Mouse (Mus musculus) adrenal gland, adult 8-10 months (tissue): ENCODE measurements around the gene Col5a3. TPM values are rescaled to one million over a fixed set of nuclear protein-coding genes. Genes with fewer than 3 reads are reported as not detected.
"Not testable (repeated sequence)": the region's sequence is repeated elsewhere in the genome, so short reads cannot be mapped to it uniquely, and the experiment has no call there.

Experiments used
- DNase-seq: peaks from one replicate; pipeline ENCODE4 v3.0.0; 2022
- total RNA-seq, 4 experiments: library from RNA; stranded (reverse); gene quantifications; 2 replicates each; pipeline ENCODE4 v1.2.4; 2022

The Col5a3 gene
- total RNA-seq = 100 to 1,000 TPM in 3 of 4 experiments, 10 to 100 TPM in 1; 65.3 to 291 (median 201) TPM

DNA sequence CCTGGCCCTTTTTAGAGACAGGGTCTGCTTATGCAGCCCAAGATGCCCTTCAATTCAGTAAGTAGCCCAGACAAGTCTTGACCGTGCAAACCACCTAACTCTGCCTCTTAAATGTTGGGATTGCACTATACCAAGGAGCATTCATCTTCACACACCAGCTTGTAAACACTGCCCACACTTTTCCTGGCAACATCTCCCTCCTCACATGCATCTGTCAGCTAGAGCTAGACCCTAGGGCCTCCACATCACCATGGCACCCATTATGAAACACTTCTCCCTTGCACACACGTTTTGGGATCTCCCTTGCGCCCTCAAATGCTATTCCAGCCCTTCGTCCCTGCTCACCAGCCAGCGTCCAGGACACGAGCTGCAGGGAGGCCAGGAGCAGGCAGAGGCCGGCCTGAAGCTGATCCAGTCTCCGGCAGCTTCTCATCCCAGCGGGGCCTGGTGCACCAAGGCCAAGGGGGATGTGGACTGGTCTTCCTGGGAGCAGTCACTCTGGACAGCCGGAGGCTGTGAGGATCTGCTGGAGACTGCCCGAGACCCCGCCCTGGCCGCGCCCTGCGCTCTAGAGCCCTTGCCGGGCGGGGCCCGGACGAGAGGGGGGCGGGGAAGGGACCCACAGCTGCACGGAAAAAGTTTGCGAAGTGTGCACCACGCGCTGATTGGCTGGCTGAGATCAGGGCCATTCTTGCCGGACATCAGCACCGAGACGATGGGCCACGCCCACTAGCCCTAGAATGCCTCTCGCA is at the start of gene Col5a3:
Gene Col5a3, minus strand, starts transcription at position 547 of the 752 bp plus-strand sequence.
- DNase-seq = peak; percentile 79

DNA sequence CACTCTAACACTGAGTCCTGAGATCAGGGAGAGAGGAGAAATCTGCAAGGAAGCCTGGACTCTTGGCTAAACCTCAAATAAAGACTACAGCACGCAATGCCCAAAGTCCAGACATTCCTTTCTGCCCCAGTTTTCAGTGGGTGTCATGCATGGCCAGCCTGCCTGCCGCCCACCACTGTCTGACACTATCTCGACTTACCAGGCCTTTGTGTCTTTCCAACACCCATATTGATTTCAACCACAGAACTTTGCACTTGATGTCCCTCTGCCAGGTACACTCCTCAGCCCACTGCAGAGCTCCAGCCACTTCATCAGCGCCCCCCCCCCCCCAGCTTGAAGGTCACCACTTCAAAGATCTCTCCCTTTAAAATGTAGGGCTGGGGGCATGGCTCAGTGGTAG is 47.4 kb upstream of the Col5a3 start:
- no peak for DNase-seq

DNA sequence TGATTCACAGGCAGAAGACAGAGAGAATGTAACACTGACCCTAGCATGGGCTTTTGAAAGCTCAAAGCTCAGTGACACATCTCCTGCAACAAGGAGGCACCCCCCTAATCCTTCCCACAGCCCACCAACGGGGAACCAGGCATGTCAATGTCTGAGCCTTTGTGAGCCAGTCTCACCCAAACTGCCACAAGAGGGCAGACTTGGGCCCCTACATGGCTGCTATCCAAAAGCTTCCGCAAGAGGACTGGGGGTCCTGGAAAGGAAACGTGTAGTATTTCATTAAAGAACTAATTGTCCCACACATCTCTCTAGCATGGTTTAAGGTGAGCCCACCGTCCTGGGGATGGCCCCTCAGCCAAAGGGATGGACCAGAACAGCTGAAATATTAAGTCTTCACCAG is 47.0 kb upstream of the Col5a3 start:
- DNase-seq = no peak

DNA sequence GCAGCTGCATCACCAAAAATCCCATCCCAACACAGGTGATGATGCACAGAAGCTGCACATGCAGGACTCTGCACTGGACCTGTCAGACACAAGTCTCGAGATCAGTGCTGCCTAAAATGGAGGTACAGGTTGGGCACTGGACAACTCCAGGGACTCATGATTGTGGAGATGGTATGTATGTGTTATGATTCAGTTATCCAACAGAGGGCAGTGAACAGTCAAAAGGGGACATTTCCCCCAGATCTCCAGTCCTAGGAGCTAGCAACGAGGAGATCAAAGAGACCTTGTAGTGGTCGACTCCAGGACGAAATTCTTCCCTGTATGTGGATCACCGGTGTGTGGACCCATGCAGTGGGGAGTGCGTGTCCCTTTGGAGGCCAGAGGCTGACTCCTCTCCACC is 45.1 kb upstream of the Col5a3 start:
- DNase-seq = no peak

DNA sequence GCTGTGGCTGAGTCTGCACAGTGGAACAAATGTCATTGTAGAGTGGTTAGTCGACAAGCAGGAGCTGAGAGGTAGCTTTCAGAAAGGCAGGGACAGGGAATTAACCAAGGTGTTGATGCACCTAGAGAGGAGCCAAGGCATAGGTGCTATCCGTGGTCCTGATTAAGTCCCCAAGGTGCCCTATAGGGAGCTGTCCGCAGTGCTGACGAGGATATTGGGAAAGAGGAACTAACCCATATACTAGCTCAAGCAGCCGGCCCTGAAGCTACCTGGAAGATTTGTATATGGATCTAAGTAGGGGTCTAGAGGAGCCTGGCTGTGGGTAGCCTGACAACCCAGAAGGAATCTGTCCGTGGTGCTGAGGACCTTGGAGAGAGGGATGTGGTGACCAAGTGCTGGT is 42.3 kb upstream of the Col5a3 start:
- DNase-seq = no peak

DNA sequence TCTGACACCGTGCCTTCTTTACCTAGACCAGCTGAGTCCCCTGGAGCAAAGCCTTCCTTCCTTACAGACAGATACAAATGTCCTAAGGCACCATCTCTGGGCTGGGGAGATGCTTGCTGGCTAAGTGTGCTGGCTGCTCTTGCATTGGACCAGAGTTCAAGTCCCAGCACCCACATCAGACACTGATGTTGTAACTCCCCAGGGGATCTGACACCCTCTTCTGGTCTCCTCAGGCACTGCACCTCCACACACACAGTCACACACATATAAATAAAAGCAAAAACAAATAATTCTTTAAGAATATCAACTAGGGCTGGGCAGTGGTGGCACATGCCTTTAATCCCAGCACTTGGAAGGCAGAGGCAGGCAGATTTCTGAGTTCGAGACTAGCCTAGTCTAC is 35.3 kb upstream of the Col5a3 start:
- DNase-seq = no peak

DNA sequence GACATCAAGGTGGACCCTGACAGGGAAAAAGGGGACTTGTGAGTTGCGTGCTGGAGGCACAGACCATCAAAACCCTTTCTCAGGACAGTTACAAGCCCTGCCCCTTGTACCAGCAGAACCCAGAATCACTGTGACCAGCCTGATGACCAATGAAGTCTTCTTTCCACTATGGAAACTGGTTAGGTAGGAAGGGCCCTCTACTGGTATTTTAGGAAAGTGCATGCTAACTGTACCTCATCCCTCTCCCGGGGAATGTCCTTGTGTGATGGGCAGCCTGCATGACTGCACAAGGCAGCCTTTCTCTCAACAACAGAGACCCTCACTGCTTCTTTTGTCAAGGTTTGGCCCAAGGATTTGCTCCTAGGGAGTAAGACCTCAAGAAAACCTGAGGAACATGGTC is 27.8 kb upstream of the Col5a3 start:
- DNase-seq = no peak

DNA sequence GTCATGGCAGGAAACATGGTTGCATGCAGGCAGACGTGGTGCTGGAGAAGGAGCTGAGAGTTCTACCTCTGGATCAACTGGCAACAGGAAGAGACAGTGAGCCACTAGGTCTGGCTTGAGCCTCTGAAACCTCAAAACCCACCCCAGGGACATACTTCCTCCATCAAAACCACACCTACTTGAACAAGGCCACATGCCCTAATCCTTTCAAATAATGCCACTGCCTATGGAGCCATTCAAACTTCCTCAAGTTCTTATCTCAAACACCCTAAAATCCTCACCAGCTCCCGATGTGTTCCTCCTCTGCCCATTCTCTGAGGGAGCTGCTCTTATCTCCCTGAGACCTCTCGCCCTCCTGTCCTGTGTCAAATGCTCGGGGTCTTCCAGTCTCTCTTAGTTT is 27.3 kb upstream of the Col5a3 start:
- DNase-seq = no peak

DNA sequence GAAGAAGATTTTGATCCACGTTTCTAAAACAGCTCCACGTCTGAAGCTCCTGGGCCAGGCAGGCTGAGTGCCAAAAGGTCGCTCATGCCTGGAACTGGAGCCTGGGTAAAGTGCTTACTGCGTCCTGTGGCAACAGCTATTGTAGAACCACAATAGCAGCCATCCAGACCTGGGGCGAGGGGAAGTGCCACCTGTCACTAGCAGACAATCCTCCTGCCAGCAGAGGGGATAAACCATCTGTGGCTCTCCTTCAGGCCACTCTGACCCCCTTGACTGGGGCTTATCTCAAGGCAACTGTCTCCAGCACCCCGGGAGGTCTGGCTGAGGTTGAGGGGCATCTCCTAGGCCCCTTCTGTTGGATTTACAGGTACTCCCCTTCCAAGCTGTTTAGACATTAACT is 24.1 kb upstream of the Col5a3 start:
- no peak for DNase-seq

DNA sequence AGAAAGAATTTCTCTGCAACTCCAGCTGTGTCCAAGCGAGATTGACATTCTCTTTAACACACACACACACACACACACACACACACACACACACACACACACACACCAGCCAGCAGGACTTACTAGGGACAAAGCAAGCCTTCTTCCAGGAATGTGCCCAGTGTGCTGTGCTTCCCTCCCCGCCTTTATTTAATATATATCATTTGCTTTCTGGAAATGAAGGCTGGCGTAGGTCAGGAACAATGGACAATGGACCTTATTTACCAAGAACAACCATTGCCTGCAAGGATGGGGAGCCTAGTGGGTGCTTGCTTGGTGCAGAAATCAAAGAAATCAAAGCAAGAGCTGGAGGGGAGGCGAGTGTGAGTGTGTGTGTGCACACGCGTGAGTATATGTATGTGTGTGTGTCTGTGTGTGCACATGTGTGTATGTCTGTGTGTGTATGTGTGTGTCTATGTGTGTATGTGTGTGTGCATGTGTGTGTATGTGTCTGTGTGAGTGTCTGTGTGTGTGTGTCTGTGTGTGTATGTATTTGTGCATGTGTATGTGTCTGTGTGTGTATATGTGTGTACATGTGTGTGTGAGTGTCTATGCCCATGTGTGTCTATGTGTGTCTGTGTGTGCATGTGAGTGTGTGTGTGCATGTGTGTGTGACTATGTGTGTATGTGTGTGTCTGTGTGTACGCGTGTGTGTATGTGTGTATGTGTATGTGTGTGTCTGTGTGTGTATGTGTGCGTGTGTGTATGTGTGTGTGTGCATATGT is 22.5 kb upstream of the Col5a3 start:
- no peak for DNase-seq

DNA sequence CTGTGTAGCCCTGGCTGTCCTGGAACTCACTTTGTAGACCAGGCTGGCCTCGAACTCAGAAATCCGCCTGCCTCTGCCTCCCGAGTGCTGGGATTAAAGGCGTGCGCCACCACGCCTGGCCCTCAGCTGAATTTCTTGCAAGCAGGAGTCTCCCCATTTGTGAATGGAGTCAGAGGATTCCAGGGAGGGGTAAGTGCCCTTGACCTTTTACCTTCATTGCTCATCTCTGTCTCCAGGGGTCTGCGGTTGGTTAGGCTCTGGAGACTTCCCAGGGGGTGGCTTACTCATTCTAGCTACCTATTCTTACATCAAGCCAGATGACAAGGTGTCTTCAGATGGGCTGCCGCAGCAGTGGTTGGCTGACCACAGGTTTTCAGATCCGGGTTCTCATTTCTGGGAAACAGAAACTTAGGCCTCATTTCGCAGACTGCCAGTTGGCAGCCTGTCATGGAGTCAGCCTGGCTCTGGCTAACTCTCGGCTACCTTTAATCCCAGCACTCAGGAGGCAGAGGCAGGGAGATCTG is 20.6 kb upstream of the Col5a3 start:
- DNase-seq = not testable (repeated sequence)

DNA sequence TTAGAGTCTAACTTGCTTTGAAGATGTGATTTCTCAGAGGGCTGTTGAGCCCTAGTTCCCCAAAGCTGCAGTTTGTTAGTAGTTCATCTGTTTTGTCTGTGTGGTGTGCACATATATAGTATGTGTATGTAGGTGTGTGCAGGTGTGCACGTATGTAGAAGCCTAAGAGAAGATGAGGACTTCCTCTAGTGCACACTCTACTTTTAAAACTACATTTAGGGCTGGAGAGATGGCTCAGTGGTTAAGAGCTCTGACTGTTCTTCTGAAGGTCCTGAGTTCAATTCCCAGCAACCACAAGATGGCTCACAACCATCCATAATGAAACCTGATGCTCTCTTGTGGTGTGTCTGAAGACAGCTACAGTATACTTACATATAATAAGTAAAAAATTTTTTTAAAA is 20.0 kb upstream of the Col5a3 start:
- DNase-seq = no peak

DNA sequence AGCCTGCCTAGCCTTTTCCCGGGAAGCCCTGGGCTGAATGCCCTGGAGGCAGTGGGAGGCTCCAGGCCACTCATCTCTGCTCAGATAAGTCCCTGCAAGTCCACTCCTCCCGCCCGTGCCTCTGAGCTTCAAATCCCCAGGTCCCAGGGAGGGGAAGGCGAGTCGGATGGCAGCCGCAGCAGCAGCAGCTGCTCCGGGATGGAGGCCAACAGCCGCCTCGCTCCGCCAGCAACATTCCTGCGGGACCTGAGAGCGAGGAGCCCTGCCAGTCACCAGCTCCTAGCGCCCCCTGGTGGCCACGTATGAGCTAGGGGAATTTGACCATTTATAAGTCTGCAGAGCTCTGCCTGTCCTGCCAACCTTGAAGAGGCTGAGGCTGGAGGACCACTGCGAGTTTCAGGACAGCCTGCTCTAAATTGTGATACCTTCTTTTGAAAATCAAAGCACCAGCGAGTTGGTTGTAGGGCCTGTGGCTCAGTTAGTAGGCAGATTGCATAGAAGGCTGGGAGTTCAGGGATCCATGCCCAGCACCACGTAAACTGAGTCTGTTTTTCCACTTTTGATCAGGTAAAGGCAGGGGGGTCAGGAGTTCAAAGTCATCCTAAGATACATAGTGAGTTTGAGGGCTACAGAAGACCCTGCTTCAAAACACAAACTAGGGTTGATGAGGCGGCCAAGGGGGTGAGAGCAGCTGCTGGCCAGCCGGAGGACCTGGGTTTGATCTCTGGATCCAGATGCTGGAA is 16.2 kb upstream of the Col5a3 start:
- peak; percentile 89 for DNase-seq

DNA sequence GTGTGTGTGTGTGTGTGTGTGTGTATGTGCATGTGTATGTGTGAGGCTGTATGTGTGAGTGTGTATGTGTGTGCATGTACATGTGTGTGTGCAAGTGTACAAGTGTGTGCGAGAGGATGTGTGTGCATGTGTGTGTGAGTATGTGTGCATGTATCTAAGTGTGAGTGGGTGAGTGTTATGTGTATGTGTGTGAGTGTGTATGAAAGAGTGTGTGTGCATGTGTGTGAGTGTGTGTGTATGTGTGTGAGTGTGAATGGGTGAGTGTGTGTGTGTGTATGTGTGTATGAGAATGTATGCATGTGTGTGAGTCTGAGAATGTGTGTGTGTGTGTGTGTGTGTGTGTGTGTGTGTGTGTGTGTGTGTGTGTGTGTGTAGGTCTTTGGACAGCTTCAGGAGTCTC is 13.3 kb upstream of the Col5a3 start:
- DNase-seq = no peak

DNA sequence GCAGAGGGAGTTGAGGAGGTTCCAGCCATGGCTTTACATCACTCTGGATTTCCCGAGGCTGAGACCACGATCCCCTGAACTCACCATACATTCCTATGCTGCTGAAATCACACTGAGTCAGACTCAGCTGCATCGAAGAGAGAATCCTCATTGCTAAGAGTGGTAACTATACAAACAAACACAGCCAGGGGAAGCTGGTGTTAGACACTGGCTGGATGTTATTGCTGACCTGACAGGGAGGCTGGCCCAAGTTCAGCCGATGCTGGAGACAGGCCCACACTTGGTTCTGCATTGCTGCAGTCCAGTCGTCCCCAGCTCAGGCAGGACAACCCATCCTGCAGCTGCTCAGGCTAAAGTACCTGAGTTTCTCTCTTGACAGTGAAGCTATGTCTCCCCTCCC is 10.9 kb upstream of the Col5a3 start:
- DNase-seq = no peak

DNA sequence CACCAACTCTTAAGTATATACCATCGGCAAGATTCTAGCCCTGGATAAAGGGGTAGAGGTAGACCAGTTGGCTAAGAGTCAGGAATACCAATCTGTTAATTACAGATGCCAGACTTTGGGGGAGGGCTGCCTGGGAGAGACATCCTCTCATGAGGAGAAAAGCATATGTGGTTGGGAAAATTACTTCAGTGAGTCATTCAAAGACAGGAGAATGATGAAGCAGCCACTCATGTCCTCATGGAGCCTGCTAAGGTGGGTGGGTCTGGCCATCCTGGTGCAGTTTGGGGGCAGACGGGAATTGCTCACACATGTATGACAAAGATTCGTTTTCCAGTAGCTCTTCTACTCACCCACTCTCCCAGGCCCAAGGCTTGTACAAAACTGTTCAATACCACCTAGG is 8.0 kb upstream of the Col5a3 start:
- DNase-seq = no peak

DNA sequence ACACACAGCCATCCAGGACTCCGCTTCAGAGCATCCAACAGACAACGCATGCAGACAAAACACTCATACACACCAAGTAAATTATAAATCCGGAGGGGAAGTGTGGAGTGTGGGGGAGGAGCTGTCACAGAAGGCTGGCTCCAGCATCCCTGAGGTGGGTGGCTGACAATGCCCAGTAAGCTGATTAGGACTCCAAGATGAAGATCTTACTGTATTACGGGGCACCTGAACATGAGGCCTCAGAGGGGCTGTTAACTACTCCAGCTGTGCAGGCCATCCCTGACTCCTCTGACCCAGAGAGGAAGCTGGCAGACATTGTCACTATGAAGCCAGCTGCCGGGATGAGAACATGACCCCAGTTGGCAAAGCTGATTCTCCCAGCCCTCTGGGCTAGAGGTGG is 5.1 kb upstream of the Col5a3 start:
- no peak for DNase-seq

DNA sequence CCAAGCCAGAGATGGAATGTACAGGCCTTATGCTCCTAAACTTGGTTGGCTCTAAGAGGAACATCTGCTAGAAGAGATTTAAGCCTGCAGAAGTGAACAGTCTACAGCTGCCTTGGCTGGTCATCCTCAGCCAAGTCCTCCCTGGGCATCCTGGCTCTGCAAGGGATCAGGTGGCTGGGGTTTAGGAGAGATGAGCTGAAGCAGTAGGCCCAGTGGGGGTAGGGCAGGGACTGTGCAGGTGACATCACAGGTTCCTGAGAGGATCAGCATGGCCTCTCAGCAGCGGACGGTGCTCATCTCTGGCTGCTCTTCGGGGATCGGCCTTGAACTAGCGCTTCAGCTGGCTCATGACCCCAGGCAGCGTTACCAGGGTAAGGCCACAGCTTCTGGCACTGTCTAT is 3.4 kb upstream of the Col5a3 start, which contains the start of gene Rdh8:
Gene Rdh8, plus strand, starts transcription at position 268 of the 400 bp plus-strand sequence.
- no peak for DNase-seq

DNA sequence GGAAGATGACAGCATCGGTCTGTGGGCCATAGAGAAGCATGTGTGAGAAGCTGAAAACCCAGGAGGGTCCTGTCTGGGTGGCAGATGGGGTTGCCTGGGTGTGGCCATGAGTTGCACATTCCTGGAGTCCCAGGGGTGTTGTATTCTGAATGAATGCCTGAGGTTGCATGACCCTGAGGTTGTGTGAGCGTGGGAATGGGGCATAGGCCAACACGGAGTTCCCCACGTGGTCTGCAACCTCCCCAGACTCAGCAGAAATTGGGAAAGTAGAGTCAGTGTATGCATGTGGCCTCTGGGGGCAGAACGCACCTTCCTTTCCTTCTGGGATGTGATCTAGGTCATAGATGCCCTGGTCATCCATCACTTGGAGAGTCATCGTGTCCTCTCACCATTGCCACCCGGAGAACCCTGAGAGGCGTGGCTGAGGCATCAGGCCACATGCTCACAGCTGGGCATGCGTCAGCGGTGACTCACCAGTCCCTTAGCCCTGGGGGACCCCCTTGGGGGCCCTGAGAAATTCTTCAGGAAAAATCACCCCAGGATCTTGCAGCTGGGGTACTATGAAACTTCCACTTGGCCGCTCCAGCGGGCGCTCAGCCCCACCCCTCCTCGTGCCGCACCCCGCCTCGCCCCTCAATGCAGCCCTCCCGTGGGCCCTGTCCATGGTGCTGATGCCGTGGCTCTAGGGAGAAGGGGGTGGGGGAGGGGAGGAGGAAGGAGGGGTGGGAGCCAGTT is 2.2 kb downstream of the Col5a3 start:
- DNase-seq = peak; percentile 81

DNA sequence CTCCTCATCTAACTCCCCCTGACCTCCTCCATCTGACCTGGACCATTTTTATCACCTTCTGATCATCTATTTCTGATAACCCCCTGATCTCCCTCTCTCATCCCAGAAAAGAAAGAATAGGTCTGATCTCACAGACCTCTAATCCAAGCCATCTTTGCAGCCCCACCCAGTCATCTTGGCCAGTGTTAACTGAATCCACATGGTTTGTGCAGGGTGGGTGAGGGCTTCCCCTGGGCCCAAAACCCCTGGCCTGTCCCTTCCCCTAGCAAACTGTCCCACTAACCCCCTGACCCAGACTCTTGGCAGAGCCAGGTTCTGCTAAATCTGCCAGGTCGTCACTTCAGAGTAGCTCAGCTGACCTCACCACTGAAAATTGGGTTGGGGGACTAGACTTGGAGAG is 4.1 kb downstream of the Col5a3 start:
- DNase-seq = no peak

DNA sequence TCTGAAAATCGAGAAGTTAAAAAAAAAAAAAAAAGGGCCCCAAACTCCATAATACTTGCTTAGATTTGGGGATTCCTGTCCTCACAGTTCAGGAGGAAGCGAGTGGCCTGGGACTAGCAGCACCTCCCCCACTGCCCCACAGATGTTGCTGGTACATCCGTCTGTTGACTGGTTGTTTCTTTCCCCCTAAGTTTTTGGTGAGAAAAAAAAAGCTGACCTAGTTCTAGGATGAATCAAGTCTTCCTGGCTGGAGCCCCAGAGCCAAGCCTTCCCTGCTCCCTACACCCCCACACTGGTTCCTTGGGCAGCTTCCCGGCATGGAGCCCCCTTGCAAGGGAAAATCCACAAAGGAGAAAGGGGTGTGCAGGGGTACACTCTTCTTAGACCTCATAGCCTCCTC is 4.6 kb downstream of the Col5a3 start:
- no peak for DNase-seq

DNA sequence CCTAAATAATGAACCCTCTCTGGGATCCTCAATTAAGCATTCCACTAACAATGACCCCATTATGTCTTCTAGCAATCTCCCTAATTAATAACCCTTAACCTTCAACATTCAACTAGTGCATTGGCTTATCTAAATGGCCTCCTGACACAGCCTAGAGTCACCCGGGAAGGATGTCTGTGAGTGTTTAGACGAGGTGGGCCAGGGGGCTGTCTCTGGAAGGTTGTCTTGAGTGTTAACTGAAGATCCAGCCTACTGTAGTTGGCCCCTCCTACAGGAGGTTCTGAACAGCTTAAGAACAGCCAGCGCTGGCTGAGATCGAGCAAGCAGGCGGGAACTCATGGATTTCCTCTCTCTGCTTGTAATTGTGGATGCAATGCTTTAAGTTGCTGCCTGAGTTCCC is 9.2 kb downstream of the Col5a3 start:
- DNase-seq = peak; percentile 58

DNA sequence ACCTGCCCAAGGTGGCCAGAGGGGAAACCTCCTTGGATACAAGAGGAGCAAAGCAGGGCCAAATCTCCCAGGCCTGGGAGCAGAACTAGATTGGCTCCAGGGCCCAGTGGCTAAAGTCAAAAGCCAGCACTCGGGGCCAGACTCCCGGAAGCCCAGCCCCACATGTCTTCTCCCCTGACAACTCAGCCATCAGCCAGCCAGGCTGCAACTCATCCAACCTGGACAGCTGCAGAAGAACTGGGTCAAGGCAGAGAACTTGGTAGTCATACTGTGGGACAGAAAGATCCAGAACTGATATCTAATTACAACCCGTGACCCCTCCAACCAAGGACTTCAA is 9.7 kb downstream of the Col5a3 start:
- peak; percentile 77 for DNase-seq
